Mouse (Mus musculus) midbrain, embryonic 12.5 days (tissue): Measurements from ENCODE around the gene Mnx1. TPM values are rescaled to one million over a fixed set of nuclear protein-coding genes. Genes with fewer than 3 reads are reported as not detected.

ENCODE experiments used
- polyA plus RNA-seq: library from polyadenylated mRNA; unstranded; fragments of >200 nt; fragmentation: Nextera tagmentation; extraction: Ambion mirVana; gene quantifications from 2 replicates; pipeline ENCODE4 v1.2.1, GENCODE M21; 2016

The Mnx1 gene
- polyA plus RNA-seq, 1 experiment from 2014 or later = not detected

Other genes with a start within 250 kb of the Mnx1 start
- 17.0 and 20.0 TPM in 2 replicates for gene Lmbr1, start 100.1 kb downstream of the Mnx1 start, polyA plus RNA-seq
- gene Nom1, start 43.8 kb downstream of the Mnx1 start, polyA plus RNA-seq = 27.9 TPM in 2 replicates
- gene Ube3c, start 90.8 kb upstream of the Mnx1 start, polyA plus RNA-seq = 43.6 and 47.6 TPM in 2 replicates